In the genomic region with DNA sequence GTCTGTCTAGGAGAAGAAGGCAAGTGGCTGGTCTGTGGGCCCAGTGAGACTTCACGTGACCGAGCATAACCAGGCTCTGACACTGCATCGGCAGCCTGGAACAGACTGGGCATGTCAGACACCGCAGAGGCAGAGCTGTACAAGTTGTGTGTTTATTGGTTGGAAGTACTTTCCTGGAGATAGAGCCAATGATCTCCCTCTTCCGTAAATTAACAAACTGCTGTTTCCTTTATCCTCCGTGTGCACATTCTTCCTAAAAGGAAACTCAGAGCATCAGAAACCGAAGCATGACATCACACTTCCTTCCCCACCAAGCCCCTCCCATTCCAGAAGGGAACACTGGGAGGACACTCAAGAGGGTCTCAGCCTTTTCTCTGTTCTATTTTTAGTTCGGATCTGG, we compare ENCODE assay signal across 9 mouse cellular contexts.
A peak's percentile ranks its signal among the peaks of the same experiment; 100 is the strongest.
DNase-seq lines count a peak whose midpoint lies in the region; ATAC-seq and TF ChIP-seq lines count a peak whose summit lies in the region.
"Had no signal": no experiment of that assay in that cellular context is flagged by ENCODE, and none has a peak within 500 bp of the region (broad histone marks: within the 10 kb centered on the region; RNA-seq: fewer than 3 reads in every experiment).

No protein-coding gene starts in this region.

- no peak for DNase-seq in frontal cortex, postnatal 36 days (ENCODE audit: low spot score in 2 of 2)
- peak; percentile 73 for DNase-seq in heart, adult 8-10 months (ENCODE audit: low spot score)
- DNase-seq in kidney, adult 2 months, result peak; percentile 68
- DNase-seq in lung, postnatal 0 days (ENCODE audit: low spot score), result peak; percentile 83
- DNase-seq in c-Kit-positive CD71-positive TER-119-positive erythroid progenitor cells, embryonic 14.5 days (ENCODE audit: low spot score), result no peak
- no peak for DNase-seq in cerebellum, adult 18-20 months
- DNase-seq in urinary bladder, postnatal 4 days (ENCODE audit: low spot score in 2 of 2), result no peak

- peak overlapping the region; percentile 14; the same call in 1 of the 2 replicates for H3K4me2 ChIP-seq in lung, postnatal 0 days (replicated peaks; ENCODE audit: low read depth, low read length)
- H3K4me2 ChIP-seq: embryonic facial prominence, embryonic 12.5 days had no signal

- H3K27ac ChIP-seq in kidney, adult 2 months (ENCODE audit: insufficient read depth, low read depth, low read length), result peak overlapping the region; percentile 61
- H3K27ac ChIP-seq in lung, postnatal 0 days (ENCODE audit: low read length), result no peak overlapping the region
- H3K27ac ChIP-seq: embryonic facial prominence, embryonic 12.5 days had no signal

- peak; percentile 54 for ATAC-seq in frontal cortex, adult (ENCODE audit: low TSS enrichment)
- ATAC-seq in lung, postnatal 0 days, result peak; percentile 90

- TF ChIP-seq CTCF in kidney, adult 2 months (conservative IDR thresholded peaks at IDR 0.05; ENCODE audit: insufficient read depth, insufficient read length, low read depth, low read length), result no peak
- no peak for TF ChIP-seq CTCF in lung, postnatal 0 days (IDR thresholded peaks at IDR 0.05)

- no peak overlapping the region for H3K9ac ChIP-seq in lung, postnatal 0 days (replicated peaks; ENCODE audit: low read depth)
- H3K9ac ChIP-seq: embryonic facial prominence, embryonic 12.5 days had no signal

- H3K4me3 ChIP-seq in kidney, adult 2 months (ENCODE audit: insufficient read depth, low read depth, low read length), result no peak overlapping the region
- no peak overlapping the region for H3K4me3 ChIP-seq in lung, postnatal 0 days (ENCODE audit: low read depth, low read length)
- H3K4me3 ChIP-seq: embryonic facial prominence, embryonic 12.5 days had no signal

- no peaks in the 10 kb centered on the region for H3K9me3 ChIP-seq in lung, postnatal 0 days (ENCODE audit: low read length)
- H3K9me3 ChIP-seq: embryonic facial prominence, embryonic 12.5 days had no signal

- no peaks in the 10 kb centered on the region for H3K36me3 ChIP-seq in kidney, adult 2 months (ENCODE audit: control insufficient read depth, insufficient read depth, low read length)
- H3K36me3 ChIP-seq in lung, postnatal 0 days (ENCODE audit: insufficient read depth, low read length), result no peaks in the 10 kb centered on the region
- H3K36me3 ChIP-seq: embryonic facial prominence, embryonic 12.5 days had no signal

- TF ChIP-seq EP300 in lung, postnatal 0 days (IDR thresholded peaks at IDR 0.05), result peak; percentile 95

- no peaks in the 10 kb centered on the region for H3K4me1 ChIP-seq in kidney, adult 2 months (ENCODE audit: control insufficient read depth, insufficient read depth, low read length)
- H3K4me1 ChIP-seq in lung, postnatal 0 days (ENCODE audit: insufficient read depth, low read depth, low read length), result no peaks in the 10 kb centered on the region; the same call in none of the 2 replicates

- no peak for TF ChIP-seq POLR2A in kidney, adult 2 months (IDR thresholded peaks at IDR 0.05; ENCODE audit: low read depth, low read length)

- 53% methylated on average over 8 of the region's 8 CpGs for WGBS in kidney, adult 2 months
- 37% methylated on average over 8 of the region's 8 CpGs for WGBS in lung, postnatal 0 days

- H3K27me3 ChIP-seq in kidney, adult 2 months (replicated peaks; ENCODE audit: control insufficient read depth, insufficient read depth, low read length), result no peaks in the 10 kb centered on the region
- no peaks in the 10 kb centered on the region for H3K27me3 ChIP-seq in lung, postnatal 0 days (replicated peaks; ENCODE audit: insufficient read depth, low read length)
- H3K27me3 ChIP-seq: embryonic facial prominence, embryonic 12.5 days had no signal

Comparison
In these comparisons a context has a peak if more than half of its experiments do, and no peak if none do; other contexts are left out.
1. DNase-seq: peak in heart, adult 8-10 months (single experiment), kidney, adult 2 months (single experiment) and lung, postnatal 0 days (single experiment); none in frontal cortex, postnatal 36 days (0 of 2), c-Kit-positive CD71-positive TER-119-positive erythroid progenitor cells, embryonic 14.5 days (single experiment), cerebellum, adult 18-20 months (0 of 2) and urinary bladder, postnatal 4 days (0 of 2).